Mouse (Mus musculus) T-helper 17 cell (primary cell): ENCODE measurements around the gene Col28a1.

Experiments used
- in situ Hi-C, 2 experiments: fragments of 300-600 bp; cut with MboI, MseI; formaldehyde crosslinking; loops; 1 replicate in 1 of 2; 2 replicates in 1 of 2; pipeline ENCODE4 v1.15.1; 2025; ENCODE audit warnings: high pct_unique_total_duplicates in 2 of 2

The Col28a1 gene

DNA sequence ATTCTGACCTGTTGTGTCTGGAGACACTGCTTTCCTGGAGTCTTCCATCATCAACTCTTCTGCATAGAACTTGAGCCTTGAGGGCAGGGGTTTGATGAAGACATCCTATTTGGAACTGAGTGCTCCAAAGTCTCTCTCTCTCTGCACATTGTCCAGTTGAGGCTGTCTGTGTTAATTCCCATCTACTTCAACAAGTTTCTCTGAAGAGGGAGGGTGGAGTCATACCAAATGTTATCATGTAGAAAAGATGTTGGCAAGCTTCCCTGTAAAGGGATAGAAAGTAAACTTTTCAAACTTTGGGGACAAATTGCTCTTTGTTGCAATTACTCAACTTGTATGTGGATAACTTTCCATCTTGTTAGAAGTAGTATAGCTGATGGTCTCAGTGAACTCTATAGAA is at the start of gene Col28a1:
TSS of gene Col28a1 (minus strand) at position 101 of the 400 bp plus-strand sequence.
- in situ Hi-C loops = no loop called here

DNA sequence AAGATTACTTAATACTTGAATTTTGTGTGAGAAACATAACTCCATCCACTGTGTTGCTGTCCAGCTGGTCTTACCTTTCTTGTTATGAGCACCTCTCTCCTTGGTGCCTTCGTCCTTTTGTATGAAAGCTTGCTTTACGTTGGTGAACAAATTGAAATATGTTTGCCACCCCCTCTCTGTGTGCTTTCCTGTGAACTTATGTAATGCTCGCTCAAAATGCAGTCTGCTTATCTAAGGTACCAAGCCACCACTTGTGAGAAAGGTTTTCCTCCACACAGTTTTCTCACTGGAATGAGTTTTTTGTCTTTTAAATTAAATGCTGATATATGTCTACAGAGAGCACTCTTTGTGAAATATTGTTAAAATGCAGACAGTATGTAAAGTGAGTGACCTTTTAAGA is 36.2 kb upstream of the Col28a1 start:
- in situ Hi-C loops = no loop called here

DNA sequence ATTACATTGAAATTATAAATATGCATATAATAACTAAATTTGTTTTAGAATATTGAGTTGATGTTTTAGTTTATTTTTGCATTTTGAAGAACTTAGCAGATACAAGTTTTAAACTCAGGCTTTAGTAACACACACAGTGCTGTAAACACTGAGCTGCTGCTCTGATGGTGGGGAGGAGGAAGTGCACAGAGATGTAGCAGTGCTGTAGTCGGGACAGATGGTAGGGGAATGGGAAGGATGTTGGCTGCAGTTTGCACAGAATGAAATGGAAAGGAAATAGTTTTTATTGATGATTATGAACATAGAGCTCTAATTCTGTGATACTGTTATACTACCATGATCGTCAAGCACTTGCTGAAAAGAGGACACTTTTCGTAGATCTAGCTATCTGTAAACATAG is 34.6 kb upstream of the Col28a1 start:
- in situ Hi-C loops = no loop called here

DNA sequence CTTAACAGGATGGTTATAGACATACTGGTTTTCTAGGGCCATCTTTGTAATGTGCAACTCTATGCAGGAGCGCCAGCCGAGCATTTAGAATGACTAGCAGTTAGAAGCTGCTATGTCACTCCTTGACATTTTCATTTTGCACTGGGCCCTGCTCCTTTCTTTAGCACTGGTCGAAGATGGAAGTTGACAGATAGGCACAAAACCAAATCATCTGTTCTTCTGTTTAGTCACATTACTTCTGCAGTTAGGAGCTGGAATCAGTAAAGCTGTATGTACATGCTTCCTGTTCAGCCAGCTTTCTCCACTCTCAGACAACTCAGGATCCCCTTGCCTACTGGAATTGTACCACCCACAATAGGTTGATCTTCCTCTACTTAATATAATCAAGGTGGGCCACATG is 18.2 kb upstream of the Col28a1 start:
- in situ Hi-C loops = loop anchor here in 1 of 2 experiments (5.0 kb wide), 1 partner anchor 47 kb away; the partner anchor contains the start of genes Gm45062, Rpa3 and Umad1

DNA sequence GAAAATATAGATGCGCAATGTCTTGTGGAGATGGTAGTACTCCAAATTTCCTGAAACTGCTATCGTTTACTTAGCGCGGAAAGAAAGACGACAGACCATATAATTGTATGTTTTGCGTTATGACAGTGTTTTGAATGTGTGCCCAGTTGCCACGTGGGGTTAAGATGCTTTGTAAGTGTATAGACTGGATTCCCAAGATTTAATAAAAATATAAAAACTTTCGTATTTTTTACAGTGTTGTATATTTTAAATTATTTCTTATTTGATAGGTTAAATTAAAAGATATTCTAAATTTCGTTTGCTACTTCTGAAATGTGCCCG is 17.4 kb upstream of the Col28a1 start:
- in situ Hi-C loops = loop anchor here in 1 of 2 experiments (5.0 to 10.0 kb wide), 2 partner anchors 47 to 355 kb away; partner anchors contain the start of genes Gm45062, Rpa3 and Umad1

DNA sequence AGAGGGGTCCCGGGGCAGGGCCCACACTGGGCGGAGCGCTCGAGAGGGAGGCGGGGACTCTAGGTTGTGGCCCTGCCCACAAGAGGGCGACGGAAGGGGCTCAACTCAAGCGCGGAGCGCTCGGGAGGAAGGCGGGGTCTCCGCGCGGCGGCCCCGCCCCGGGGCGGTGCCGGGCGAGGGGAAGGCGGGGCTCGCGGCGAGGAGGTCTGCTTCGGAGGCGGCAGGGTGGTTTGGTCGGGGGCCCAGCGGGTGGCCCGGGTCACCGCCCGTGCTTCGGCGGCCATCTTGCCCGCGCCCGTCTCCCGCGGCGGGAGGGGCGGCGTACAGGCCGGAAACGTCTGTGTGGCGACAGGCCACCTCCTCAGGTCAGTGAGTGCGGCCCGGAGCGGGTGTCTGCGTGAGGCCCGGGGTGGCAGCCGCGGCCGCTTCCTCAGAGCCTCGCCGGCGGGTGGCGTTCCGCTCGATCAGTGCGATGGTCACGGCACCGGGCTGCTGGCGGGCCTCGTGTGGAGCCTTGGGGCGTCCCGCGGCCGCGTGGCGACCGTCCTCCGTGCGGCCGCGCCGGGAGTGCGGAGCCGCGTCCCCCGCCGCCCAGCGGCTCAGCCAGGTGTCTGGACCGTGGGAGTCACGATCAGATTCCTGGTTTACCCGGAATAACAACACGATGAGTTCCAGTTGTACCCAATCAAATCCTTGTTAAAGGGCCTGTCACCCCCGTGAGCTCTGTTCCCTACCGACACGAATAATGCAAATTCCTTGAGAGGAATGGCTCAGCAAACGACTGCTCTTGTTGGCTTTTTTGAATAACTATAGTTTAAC is 16.8 kb upstream of the Col28a1 start, which contains the start of gene Mios:
TSS of gene Mios (plus strand) at position 176 of the 819 bp plus-strand sequence.
- in situ Hi-C loops = loop anchor here in 1 of 2 experiments (10.0 kb wide), 1 partner anchor 354 kb away; no protein-coding TSS in a partner anchor

DNA sequence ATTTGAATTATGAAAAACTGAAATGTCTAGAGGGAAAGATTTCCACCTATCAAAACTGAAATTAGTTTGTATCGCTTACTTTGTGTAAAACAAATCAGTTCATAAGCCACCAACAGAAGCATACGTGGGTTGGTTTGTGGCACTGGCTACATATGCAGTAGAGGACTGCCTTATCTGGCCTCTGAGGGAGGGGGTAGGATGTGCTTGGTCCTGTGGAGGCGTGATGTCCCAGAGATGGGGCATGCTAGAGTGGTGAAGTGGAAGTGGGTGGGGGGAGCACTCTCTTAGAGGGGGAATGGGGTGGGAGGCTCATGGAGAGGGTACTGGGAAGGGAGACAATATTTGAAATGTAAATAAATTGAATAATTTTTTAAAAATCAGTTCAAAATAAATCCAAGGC is 2.5 kb downstream of the Col28a1 start:
- in situ Hi-C loops = loop anchor here in 1 of 2 experiments (10.0 kb wide), 1 partner anchor 1475 kb away; no protein-coding TSS in a partner anchor

DNA sequence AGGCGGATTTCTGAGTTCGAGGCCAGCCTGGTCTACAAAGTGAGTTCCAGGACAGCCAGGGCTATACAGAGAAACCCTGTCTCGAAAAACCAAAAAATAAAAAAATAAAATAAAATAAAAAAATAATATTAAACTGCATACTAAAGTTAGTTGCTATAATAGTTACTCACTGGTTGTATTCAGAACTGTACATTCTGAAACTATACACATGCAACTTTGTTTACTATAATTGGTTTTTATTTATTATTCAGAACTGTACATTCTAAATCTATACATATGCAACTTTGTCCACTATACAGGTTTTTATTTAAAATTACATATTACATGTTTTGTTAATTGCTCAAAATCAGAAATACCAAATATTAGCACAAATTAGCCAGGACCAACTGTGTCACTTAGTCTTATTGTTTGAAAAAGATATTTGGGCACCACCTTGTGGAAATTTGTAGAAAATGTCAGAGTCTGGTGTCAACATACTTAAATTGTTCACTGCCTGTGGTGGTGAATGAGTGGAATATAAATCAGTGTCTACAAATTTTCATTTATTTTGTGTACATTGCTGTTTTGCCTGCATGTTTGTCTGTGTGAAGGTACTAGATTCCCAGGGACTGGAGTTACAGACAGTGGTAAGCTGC is 3.7 kb downstream of the Col28a1 start:
- in situ Hi-C loops = loop anchor here in 1 of 2 experiments (10.0 kb wide), 1 partner anchor 1474 kb away; no protein-coding TSS in a partner anchor

DNA sequence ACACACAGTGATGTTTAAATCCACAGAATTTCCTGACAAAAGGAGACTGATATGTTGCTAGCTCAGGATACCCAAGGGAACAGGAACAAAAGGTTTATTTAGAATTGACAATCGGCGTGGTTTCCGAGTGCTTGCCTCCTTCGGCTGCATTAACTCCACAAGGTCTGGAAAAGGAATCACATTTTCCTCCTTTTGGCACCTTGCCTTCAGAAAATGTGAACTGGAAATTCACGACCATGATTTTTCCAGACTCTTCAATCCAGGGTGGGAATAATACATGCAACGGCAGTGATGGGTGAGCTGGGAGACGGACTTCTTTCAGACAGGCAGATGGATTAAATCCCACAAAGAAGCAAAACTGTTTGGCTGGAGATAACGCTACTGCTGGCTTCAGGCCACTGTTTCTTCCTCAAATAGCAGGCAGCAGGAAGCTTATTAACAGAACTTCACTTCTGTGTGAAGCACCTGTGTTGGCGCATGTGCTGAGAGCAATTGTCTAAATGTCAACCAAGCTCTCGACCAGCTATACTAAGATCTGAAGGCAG is 13.9 kb downstream of the Col28a1 start:
- in situ Hi-C loops = loop anchor here in 1 of 2 experiments (10.0 kb wide), 1 partner anchor 846 kb away; no protein-coding TSS in a partner anchor

DNA sequence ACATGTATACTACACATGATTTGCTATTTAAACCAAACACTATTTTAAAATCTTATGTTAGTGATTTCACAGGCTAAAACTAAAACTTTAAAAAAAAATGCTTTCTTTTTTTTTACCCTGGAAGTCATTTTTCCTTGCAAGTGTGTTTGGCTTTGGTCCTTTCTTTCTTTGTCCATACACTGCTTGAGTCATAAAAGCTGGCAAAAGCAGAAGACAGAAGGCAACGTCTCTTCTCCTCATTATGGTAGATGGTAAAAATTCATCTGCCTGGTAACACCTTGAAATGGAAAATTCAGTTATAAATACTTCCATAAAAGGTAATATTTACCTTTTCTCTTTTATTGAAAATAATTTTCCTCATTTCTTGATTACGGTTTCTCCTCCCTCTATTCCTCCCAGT is 16.3 kb downstream of the Col28a1 start:
- in situ Hi-C loops = loop anchor here in 1 of 2 experiments (10.0 kb wide), 1 partner anchor 849 kb away; no protein-coding TSS in a partner anchor

DNA sequence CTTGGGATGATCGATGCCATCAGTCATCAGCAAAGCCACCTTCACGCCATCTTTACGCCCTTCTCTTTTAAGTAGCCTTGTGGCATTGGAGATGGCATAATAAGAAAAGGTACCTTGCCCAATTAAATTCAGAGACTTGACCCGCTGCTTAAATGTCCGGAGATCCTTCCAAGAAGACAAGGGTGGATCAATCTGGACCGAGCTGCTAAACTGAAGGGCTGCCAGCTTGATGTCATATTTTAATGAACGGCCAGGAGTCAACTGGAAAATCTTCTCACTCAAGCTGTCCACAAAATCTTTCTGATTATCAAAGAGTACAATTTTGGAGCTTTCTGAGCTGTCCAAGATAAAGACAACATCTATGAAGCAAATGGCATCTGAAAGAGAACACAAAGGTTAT is 17.1 kb downstream of the Col28a1 start:
- in situ Hi-C loops = loop anchor here in 1 of 2 experiments (10.0 kb wide), 1 partner anchor 849 kb away; no protein-coding TSS in a partner anchor

DNA sequence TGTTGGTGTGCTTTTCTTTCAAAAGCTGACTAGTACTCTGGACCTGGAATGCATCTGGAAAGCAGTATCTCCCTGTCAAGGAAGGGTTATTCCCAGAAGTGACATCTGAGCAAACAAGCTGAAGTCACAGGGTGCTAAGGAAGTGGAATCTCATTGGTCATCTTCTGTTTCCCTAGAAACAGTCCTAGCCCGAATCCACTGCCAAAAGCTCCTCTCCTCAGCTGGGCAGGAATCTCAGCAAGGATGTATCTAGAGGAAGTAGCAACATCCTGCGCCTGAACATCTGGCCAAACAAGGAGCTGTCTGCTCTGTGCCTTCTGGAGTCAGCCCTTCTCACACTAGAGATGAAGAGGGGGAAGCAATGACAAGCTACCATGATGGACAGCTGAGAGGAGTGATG is 18.4 kb downstream of the Col28a1 start:
- in situ Hi-C loops = loop anchor here in 1 of 2 experiments (10.0 kb wide), 1 partner anchor 851 kb away; no protein-coding TSS in a partner anchor

DNA sequence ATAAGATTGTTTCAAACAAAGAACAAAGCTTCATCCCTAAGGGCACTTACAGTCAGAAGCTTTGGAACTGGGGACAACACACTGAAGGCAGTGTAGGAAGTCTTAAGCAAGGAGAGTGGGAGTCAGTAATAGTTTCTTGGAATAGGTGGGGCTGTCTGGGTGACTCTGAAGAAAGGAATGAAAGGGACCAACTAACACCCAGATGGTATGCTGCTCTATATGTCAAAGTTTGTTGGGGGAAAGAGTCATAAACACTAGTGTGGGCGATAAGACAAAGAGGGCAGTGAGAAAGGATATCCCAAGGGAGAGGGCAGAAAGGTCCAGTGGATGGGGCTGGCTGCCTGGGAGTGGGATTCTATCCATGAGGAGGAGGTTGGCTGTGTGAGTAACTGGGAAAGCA is 20.3 kb downstream of the Col28a1 start:
- in situ Hi-C loops = loop anchor here in 1 of 2 experiments (10.0 kb wide), 1 partner anchor 853 kb away; no protein-coding TSS in a partner anchor

DNA sequence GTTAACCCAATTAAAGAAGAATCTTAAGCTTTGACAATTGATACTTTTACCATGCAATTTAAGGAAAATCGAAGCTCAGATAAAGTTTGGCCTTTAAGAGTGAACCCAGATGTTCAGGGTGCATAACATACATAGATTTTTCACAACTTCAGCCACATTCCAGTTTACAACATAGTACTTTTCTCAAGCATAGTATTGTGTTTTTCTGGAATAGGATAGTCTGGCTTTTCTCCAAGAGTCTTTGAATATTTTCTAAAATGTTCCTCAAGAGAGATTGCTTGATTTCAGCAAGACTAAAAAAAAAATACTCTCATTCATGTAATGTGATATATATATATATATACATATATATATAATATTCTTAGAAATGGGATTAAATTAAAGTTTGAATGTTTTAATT is 27.7 kb downstream of the Col28a1 start:
- in situ Hi-C loops = no loop called here

DNA sequence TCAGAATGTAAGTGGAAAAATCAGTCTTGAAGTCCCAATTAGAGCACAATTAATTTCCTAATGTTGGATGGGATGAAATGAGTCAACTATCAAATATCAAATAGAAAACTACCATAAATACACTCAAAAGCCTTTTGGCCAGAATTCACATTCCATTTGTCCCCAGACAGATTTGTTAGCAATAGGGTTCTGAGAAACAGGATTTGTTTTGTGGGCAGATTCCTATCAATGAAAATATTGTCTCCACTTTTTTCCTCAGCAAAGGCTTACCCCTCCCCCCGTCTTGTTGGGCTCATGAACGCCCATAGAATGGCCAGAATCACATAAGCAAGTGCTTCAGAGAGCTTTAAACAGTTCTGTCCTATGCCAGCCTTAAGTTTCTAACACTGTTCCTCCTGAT is 32.4 kb downstream of the Col28a1 start:
- in situ Hi-C loops = no loop called here

DNA sequence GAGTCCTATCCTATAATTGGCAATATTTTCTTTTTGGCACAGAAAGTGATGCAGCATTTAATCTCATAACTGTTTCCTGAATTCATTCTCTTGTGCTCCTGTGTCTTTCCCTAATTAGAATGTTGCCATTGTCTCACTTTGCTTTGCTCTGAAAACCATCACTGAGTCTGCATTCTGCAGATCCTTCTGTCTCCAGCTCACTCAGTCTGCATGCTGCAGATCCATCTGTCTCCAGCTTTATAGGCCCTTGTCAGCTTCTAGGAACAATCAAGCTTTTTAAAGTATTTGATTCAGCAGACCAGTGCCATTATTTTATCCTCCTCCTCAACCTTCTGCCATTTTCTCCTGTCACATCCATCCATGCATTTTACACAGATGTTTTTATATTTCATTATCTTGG is 35.3 kb downstream of the Col28a1 start:
- in situ Hi-C loops = no loop called here

DNA sequence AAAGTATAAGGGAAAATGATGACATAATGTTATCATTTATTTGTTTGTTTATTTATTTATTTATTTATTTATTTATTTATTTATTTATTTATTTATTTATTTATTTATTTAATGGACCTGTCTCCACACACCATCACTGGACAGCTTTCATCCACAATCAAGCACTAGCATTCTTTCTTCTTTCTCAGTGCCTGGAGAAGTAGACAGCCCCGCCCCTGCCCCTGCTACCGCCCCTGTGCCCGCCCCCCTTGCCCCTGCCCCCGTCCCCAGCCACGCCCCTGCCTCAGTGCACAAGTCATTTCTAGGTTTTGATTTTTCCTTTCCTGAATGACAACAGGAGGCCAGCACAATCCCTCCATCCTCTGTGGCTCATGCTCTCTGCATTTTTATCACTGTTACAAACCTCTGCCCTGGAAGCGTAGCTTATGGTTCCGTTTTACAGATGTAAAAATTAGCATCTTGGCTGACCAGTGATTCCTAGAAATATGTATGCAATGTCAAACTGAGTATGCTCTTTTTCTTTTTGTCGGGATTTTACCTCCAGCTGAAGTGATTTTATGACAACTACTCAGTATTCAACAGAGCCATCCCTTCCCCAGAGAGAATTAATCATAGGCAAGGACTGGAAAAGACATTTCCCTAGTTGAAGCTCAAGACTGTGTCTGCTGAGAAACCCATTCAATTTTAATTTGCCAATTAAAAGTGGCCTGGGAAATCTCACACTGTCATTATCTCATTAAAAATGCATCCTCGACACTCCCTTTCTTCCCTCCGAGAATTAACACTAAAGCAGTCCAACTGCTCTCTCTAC is 39.7 kb downstream of the Col28a1 start:
- in situ Hi-C loops = no loop called here

DNA sequence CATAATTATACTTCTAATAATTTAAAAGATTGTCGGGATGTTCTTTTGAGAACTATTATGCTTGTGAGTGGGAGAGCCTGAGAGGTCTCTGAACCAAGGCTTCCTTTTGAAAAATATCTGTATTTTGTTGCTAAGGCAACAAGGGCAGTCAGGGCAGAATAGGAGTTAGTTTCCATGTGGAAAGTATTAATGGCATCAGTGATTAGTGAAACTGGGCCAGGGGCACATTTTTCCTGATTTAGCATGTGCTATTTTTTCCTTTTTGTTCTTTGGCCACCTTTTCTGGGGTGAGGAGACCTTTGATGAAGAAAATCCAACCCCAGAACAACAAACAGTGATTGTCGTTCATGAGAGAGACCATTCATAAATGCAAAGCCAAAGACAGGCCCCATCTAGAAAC is 43.5 kb downstream of the Col28a1 start:
- in situ Hi-C loops = no loop called here

DNA sequence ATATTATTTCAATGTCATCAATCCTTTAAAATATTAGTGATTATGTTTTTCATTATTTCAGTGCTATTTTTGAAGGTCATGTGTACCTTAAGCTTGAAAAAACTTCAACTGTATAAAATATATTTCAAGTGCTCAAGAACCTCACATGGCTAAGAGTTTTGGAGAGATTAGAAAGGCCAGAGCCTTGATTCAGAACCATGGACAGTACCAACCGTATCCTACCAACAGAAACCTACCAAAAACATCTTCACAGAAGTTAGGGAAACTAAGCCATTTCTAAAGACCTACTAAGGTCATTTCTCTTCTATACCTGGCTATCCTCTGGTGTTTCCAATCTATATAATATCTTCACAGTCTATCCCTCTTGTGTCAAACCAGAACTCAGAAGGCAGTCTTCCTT is 50.5 kb downstream of the Col28a1 start:
- in situ Hi-C loops = no loop called here

DNA sequence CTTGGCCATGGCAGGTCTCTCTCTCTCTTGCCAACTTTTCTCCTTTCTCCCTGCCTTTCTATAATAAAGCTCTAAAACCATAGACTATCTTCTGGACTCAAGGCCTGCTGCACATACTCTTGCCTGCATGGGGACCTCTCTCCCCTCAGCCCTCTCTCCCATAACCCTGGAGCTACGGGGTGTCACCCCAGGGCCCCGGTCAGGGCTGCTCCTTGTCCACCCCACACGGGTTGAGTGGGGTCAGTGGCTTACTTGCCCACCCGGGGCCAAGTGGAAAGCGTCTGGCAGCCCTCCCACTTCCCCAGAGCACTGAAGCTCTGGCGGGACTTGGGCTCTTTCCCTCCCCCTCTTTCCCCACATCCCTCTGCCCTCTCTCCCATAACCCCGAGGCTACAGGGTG is 62.3 kb downstream of the Col28a1 start:
- in situ Hi-C loops = no loop called here

DNA sequence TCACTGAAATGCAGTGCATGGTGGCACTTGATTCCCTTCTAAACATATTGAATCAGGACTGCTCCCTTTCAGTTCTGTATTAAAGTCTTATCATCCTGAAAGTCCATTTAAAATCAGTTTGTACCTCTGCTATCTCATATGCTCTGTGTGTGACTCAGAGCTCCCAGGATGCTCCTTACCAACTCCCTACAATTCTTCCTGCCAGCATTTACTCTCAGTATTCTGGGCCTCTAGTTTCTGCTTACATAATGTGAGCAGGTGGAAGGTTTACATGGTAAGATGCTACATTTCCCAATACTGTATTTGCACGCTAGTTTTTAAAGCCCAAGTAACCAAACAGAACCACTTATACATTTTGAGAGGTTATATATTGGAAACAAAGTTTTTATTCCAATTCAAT is 64.3 kb downstream of the Col28a1 start:
- in situ Hi-C loops = no loop called here
